Mouse (Mus musculus): ENCODE measurements around the gene Plekho2. TPM values are rescaled to one million over a fixed set of nuclear protein-coding genes. Genes with fewer than 3 reads are reported as not detected.

Plekho2 gene
- polyA plus RNA-seq, 1 experiment from 2014 or later = 21.4 TPM

DNA sequence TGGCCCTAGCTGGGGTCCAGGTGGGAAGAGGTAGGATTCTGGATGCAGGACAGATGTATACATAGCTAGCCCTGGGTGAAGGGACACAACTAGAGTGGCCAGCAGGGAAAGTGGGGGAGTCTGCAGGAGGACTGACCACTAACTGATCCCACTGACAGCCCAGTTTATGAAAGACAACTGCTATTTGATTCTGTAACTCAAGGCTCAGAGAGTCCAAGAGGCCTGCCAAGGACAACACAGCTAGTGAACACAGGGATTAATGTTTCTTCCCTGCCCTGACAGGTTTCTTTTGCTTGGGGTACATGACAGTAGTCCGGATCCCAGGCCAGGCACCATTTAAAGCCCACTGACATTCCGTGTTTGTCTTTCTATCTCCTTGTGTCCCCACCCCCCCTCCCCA, 27.3 kb upstream of the Plekho2 start:
- Histone ChIP-seq H3K36me3 (ENCODE audit: control insufficient read depth, insufficient read depth, low read length) (no peaks in the 10 kb centered on the region), H3K4me2 (ENCODE audit: low read depth, low read length) (no peak overlapping the region), H3K9ac (ENCODE audit: low read length) (0 out of 2 replicates have a peak overlapping the region, but pooled peaks have one; percentile 12), H3K4me3 (replicated peaks; ENCODE audit: low read length) (no peak overlapping the region), H3K4me1 (ENCODE audit: control insufficient read depth, insufficient read depth, low read length) (no peaks in the 10 kb centered on the region), H3K27ac (ENCODE audit: low read length) (peak overlapping the region; percentile 61), H3K9me3 (replicated peaks; ENCODE audit: control insufficient read depth, low read length) (no peaks in the 10 kb centered on the region), H3K27me3 (ENCODE audit: control insufficient read depth, insufficient read depth, low read length) (no peaks in the 10 kb centered on the region)
- WGBS = 40% methylated on average over 2 of the region's 2 CpGs
- no peak for ATAC-seq (ENCODE audit: insufficient read depth, low FRiP score)

DNA sequence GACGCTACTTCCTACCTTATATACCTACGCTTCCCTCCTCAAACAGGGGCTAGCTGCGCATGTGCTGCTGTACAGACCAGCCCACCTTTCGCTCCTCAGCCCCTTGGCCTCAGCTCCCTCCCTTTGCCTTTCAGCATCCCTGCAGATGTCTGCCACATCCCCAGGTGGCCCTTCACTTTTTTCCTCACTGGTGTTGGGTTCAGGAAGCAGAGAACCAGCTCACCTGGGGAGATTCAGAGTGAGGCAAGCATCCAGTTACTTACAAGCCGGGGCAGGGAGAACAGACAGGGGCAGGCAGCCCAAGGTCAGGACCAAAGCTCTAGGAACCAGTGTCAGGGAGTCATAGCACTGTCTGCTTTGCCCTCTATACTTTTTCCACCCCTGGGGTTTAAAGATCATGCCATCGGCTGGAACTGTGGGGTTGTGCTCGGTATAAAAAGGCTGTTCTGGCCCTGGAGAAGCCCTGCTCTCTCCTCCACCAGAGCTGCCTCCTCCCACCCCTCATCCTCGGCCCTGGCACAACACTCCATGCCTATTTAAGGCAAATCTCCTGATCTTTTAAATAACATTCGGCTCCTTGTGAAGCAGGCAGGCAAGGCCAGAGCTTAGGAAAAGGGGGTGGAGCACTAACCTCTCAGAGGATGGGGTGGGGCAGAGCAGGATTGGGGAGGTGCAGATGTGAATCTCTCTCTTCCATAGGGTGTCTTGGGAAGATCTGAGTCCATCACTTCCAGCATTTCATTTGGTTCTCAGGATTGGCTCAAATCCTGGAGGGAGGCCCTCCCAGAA, 26.7 kb upstream of the Plekho2 start:
- H3K4me3 ChIP-seq (replicated peaks; ENCODE audit: low read length) = no peak overlapping the region
- WGBS = 43% methylated on average over 9 of the region's 9 CpGs
- no peaks in the 10 kb centered on the region for H3K27me3 ChIP-seq (ENCODE audit: control insufficient read depth, insufficient read depth, low read length)
- H3K27ac ChIP-seq (ENCODE audit: low read length) = peak overlapping the region; percentile 73
- no peaks in the 10 kb centered on the region for H3K9me3 ChIP-seq (replicated peaks; ENCODE audit: control insufficient read depth, low read length)
- H3K36me3 ChIP-seq (ENCODE audit: control insufficient read depth, insufficient read depth, low read length) = no peaks in the 10 kb centered on the region
- no peaks in the 10 kb centered on the region for H3K4me1 ChIP-seq (ENCODE audit: control insufficient read depth, insufficient read depth, low read length)
- no peak overlapping the region for H3K4me2 ChIP-seq (ENCODE audit: low read depth, low read length)
- ATAC-seq (ENCODE audit: insufficient read depth, low FRiP score) = peak; percentile 84; the same call in 1 of the 2 replicates
- H3K9ac ChIP-seq (ENCODE audit: low read length) = peak overlapping the region; percentile 36

DNA sequence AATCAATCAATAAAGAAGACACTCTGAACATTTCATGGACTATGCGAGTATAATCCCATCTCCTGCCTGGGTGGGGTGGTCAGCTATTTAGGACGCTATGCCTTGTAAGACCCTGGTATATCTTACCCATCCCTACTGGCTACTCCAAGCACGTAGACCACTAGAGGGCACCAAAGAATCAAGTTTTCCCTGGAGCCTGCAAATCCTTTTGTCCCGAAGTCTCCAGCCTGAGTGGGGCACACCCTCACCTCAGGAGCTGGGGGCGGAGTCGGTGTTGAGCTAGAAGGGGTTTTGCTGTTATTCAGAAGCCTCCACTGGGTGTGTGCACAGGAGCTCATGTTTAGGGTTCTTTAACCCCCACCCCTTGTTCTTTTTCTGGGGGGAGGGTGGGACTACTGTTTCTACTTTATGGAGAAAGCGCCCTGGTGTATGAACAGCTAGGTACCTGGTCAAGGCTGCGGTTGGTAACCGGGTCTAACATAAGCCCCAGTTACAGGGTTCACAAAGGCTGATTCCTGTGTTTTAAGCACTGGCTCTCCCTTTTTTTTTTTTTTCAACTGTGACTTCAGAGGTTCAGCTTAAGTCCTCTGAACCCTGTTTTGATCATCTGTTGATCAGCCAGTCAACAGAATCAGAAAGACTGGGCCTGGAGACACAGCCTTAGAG, 25.8 kb upstream of the Plekho2 start:
- Histone ChIP-seq H3K36me3 (ENCODE audit: control insufficient read depth, insufficient read depth, low read length) (no peaks in the 10 kb centered on the region), H3K4me1 (ENCODE audit: control insufficient read depth, insufficient read depth, low read length) (no peaks in the 10 kb centered on the region), H3K4me3 (replicated peaks; ENCODE audit: low read length) (no peak overlapping the region), H3K9me3 (replicated peaks; ENCODE audit: control insufficient read depth, low read length) (no peaks in the 10 kb centered on the region), H3K9ac (ENCODE audit: low read length) (no peak overlapping the region), H3K27ac (ENCODE audit: low read length) (peak overlapping the region; percentile 73), H3K27me3 (ENCODE audit: control insufficient read depth, insufficient read depth, low read length) (no peaks in the 10 kb centered on the region), H3K4me2 (ENCODE audit: low read depth, low read length) (peak overlapping the region; percentile 34; the same call in 1 of the 2 replicates)
- 9% methylated on average over 9 of the region's 9 CpGs for WGBS
- peak; percentile 81 for ATAC-seq (ENCODE audit: insufficient read depth, low FRiP score)

DNA sequence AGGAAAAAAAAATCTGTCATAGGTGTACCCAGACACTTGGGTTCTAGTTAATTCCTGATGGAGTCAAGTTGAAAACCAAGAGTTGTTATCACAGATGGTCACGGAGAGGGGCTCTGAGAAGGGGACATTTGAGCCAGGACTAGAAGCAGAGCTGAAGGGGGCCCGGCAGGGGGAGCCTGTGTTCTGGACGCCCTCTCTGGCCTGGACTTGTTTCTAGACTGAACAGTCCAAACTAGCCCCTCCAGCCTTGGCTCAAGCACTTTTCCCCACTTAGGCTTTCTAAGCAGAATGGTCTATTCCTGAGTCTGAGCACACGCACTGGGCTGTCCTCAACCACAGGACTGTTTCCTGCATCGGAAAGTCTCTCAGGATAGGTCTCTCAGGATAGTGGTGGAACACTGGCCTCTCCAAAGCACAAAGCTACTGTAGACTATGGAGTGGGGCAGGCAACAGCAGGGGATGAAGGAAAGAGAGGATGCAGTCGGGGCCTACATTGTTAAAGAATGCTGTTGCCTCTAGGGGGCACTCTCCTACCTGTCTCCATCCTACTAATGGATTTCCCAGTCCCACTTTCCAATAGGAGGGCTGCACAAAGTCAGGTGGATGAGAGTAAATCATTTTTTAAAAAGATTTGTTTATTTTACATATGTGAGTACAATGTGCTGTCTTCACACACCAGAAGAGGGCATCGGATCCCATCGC, 23.7 kb upstream of the Plekho2 start:
- no peaks in the 10 kb centered on the region for H3K27me3 ChIP-seq (ENCODE audit: control insufficient read depth, insufficient read depth, low read length)
- H3K9ac ChIP-seq (ENCODE audit: low read length) = no peak overlapping the region
- H3K27ac ChIP-seq (ENCODE audit: low read length) = no peak overlapping the region
- H3K4me3 ChIP-seq (replicated peaks; ENCODE audit: low read length) = no peak overlapping the region
- no peak overlapping the region for H3K4me2 ChIP-seq (ENCODE audit: low read depth, low read length)
- ATAC-seq (ENCODE audit: insufficient read depth, low FRiP score) = no peak
- no peaks in the 10 kb centered on the region for H3K9me3 ChIP-seq (replicated peaks; ENCODE audit: control insufficient read depth, low read length)
- no peaks in the 10 kb centered on the region for H3K36me3 ChIP-seq (ENCODE audit: control insufficient read depth, insufficient read depth, low read length)
- WGBS = 57% methylated on average over 8 of the region's 8 CpGs
- H3K4me1 ChIP-seq (ENCODE audit: control insufficient read depth, insufficient read depth, low read length) = no peaks in the 10 kb centered on the region

DNA sequence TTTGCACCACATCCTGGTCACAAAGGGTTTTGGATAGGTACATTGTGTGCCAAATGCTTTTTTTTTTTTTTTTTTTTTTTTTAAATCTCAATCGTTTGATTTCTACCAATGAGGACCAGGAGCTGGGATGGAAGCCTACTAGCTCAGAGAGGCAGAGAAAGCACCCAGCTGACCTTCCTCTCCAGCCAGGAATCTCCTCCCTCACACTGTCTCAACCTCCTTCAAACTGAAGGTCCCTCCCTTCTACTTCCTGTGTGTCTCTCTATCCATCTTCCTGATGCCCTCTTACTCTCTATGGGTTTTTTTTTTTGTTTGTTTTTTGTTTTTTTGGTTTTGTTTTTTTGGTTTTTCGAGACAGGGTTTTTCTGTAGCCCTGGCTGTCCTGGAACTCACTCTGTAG, 21.1 kb upstream of the Plekho2 start:
- no peak overlapping the region for H3K9ac ChIP-seq (ENCODE audit: low read length)
- H3K4me1 ChIP-seq (ENCODE audit: control insufficient read depth, insufficient read depth, low read length) = no peaks in the 10 kb centered on the region
- H3K36me3 ChIP-seq (ENCODE audit: control insufficient read depth, insufficient read depth, low read length) = no peaks in the 10 kb centered on the region
- no peak overlapping the region for H3K4me2 ChIP-seq (ENCODE audit: low read depth, low read length)
- H3K27ac ChIP-seq (ENCODE audit: low read length) = no peak overlapping the region
- no peaks in the 10 kb centered on the region for H3K27me3 ChIP-seq (ENCODE audit: control insufficient read depth, insufficient read depth, low read length)
- H3K9me3 ChIP-seq (replicated peaks; ENCODE audit: control insufficient read depth, low read length) = no peaks in the 10 kb centered on the region
- ATAC-seq (ENCODE audit: insufficient read depth, low FRiP score) = no peak
- WGBS = 60% methylated on average over 2 of the region's 2 CpGs
- H3K4me3 ChIP-seq (replicated peaks; ENCODE audit: low read length) = no peak overlapping the region

DNA sequence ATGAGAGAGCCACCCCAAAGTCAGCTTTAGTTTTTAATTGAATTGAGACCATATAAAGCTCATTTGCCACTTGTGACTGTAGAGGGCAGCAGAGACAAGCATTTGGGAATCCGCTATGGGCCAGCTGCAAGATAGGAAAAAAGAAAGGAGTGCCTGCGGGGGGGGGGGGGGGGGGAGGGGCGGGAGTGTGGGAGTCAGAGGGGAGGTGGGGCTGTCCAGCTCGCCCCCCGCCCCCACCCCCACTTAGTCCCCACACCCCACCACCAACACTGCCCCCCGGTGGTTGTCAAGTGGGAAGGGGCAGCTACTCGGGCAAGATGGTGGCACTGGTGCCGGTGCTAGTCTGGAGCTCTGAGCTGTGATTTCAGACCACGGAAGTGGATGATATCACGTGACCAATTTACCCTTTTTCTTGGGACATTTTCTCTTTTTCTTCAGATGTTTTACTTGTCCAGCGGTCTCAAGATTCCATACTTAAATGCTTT, 19.0 kb upstream of the Plekho2 start:
- Histone ChIP-seq H3K27me3 (ENCODE audit: control insufficient read depth, insufficient read depth, low read length) (no peaks in the 10 kb centered on the region), H3K4me3 (replicated peaks; ENCODE audit: low read length) (peak overlapping the region; percentile 19), H3K9ac (ENCODE audit: low read length) (no peak overlapping the region), H3K36me3 (ENCODE audit: control insufficient read depth, insufficient read depth, low read length) (0 out of 2 replicates have a peak, but pooled peaks cover under 1% of the 10 kb centered on the region), H3K4me1 (ENCODE audit: control insufficient read depth, insufficient read depth, low read length) (0 out of 2 replicates have a peak, but pooled peaks cover 5% of the 10 kb centered on the region), H3K27ac (ENCODE audit: low read length) (no peak overlapping the region), H3K9me3 (replicated peaks; ENCODE audit: control insufficient read depth, low read length) (no peaks in the 10 kb centered on the region), H3K4me2 (ENCODE audit: low read depth, low read length) (peak overlapping the region; percentile 32; the same call in 1 of the 2 replicates)
- WGBS = 47% methylated on average over 8 of the region's 11 CpGs
- no peak for ATAC-seq (ENCODE audit: insufficient read depth, low FRiP score)

DNA sequence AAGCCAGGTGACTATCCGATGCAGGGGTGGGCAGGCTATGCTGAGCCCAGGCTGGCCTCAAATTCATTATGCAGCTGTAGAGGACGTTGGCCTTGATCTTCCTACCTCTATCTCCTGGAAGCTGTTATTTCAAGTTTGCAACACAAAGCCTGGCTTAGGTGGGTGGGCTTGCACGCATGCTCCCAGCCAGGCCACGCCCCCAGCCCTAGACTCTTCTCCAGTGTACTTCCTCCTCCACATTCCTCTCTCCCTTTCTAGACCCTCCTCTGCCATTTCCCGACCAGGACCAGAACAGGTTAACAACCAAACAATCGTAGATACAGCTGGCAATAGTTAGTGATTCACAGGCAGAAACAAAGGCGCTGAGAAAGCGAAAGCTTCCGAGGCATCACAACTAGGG, 13.8 kb upstream of the Plekho2 start:
- 85% methylated on average over 9 of the region's 9 CpGs for WGBS
- peaks cover 15% of the 10 kb centered on the region; the same call in 1 of the 2 replicates for H3K36me3 ChIP-seq (ENCODE audit: control insufficient read depth, insufficient read depth, low read length)
- H3K27me3 ChIP-seq (ENCODE audit: control insufficient read depth, insufficient read depth, low read length) = no peaks in the 10 kb centered on the region
- no peak overlapping the region for H3K9ac ChIP-seq (ENCODE audit: low read length)
- H3K4me1 ChIP-seq (ENCODE audit: control insufficient read depth, insufficient read depth, low read length) = peaks cover 18% of the 10 kb centered on the region
- no peak overlapping the region for H3K4me2 ChIP-seq (ENCODE audit: low read depth, low read length)
- ATAC-seq (ENCODE audit: insufficient read depth, low FRiP score) = no peak
- no peak overlapping the region for H3K27ac ChIP-seq (ENCODE audit: low read length)
- no peaks in the 10 kb centered on the region for H3K9me3 ChIP-seq (replicated peaks; ENCODE audit: control insufficient read depth, low read length)
- no peak overlapping the region for H3K4me3 ChIP-seq (replicated peaks; ENCODE audit: low read length)

DNA sequence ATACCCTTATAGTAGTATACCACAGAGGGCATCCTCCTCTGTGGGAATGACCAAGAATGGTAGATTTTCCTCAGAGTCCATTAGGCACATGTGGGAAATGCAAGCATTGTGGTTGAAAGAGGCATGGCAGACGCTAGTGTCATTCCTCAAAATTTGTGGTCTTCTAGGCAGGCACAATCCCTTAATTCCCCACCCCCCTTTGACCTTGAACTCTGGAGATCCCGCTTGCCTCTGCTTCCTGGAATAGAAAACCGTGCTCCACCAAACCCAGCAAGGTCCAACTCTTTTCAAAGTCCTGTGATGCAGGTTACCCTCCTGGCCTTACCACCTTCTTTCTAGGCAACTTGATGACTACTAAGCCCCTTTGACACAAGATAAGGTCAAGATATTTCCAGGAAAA, 12.9 kb upstream of the Plekho2 start:
- H3K4me1 ChIP-seq (ENCODE audit: control insufficient read depth, insufficient read depth, low read length) = peaks cover 23% of the 10 kb centered on the region
- WGBS = 86% methylated on average over 3 of the region's 3 CpGs
- H3K27me3 ChIP-seq (ENCODE audit: control insufficient read depth, insufficient read depth, low read length) = no peaks in the 10 kb centered on the region
- H3K36me3 ChIP-seq (ENCODE audit: control insufficient read depth, insufficient read depth, low read length) = peaks cover 15% of the 10 kb centered on the region; the same call in 1 of the 2 replicates
- H3K4me2 ChIP-seq (ENCODE audit: low read depth, low read length) = no peak overlapping the region
- no peak overlapping the region for H3K9ac ChIP-seq (ENCODE audit: low read length)
- no peak overlapping the region for H3K4me3 ChIP-seq (replicated peaks; ENCODE audit: low read length)
- ATAC-seq (ENCODE audit: insufficient read depth, low FRiP score) = no peak
- H3K9me3 ChIP-seq (replicated peaks; ENCODE audit: control insufficient read depth, low read length) = no peaks in the 10 kb centered on the region
- no peak overlapping the region for H3K27ac ChIP-seq (ENCODE audit: low read length)
